Mouse (Mus musculus) lung, adult 18-20 months (tissue): ENCODE data around the gene Fbxo22.
A peak's percentile ranks its signal among the peaks of the same experiment; 100 is the strongest.
"Not testable (repeated sequence)": the region's sequence is repeated elsewhere in the genome, so short reads cannot be mapped to it uniquely, and the experiment has no call there.

Experiments
- DNase-seq, 2 experiments: peaks; one replicate each; pipeline ENCODE4 v3.0.0; 2022; ENCODE audit warnings: mixed read lengths in 2 of 2

Gene Fbxo22

GRCm38 (mm10) chr9:55240852-55241251, 32.1 kb downstream of the Fbxo22 start:
- DNase-seq, result no peak

- DNase-seq, result no peak
Observed at GRCm38 (mm10) chr9:55241863-55242685, 33.3 kb downstream of the Fbxo22 start.

GRCm38 (mm10) chr9:55243280-55243679, 34.6 kb downstream of the Fbxo22 start:
- no peak for DNase-seq

GRCm38 (mm10) chr9:55244079-55244478, 35.4 kb downstream of the Fbxo22 start:
- no peak for DNase-seq

GRCm38 (mm10) chr9:55245057-55245750, 36.5 kb downstream of the Fbxo22 start:
- not testable (repeated sequence) for DNase-seq

DNA sequence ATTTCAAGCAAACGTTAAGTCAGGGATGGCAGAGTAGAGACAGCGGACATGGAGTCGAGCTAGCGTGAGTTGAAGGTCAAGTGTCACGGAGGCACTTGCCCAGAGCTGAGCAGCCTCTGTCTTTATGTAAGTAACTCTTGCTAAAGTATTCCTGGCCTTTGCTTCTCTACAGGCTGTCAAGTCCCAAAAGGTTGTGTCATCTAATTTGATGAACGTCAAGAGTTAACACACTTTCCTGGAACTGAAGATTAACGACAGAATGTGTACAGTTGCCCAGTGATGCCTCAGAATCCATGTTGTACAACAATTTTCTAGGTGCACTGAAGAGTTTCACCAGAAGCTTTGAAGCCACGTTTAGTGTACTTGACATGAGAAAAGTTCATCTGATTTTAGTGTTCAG, 37.7 kb downstream of the Fbxo22 start:
- DNase-seq, result no peak

GRCm38 (mm10) chr9:55246918-55247317, 38.2 kb downstream of the Fbxo22 start:
- DNase-seq, result no peak

GRCm38 (mm10) chr9:55248465-55248864, 39.7 kb downstream of the Fbxo22 start:
- no peak for DNase-seq

- DNase-seq, result no peak
Observed at GRCm38 (mm10) chr9:55250595-55251247, 42.0 kb downstream of the Fbxo22 start.

DNA sequence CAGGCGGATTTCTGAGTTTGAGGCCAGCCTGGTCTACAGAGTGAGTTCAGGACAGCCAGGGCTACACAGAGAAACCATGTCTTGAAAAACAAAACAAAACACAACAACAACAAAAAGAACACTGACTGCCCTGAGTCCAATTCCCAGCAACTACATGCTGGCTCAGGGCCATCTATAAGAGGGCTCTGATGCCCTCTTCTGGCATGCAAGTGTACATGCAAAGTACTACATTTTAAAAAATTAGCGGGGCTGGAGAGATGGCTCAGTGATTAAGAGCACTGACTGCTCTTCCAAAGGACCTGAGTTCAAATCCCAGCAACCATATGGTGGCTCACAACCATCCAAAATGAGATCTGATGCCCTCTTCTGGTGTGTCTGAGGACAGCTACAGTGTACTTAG, 43.4 kb downstream of the Fbxo22 start:
- not testable (repeated sequence) for DNase-seq

- no peak for DNase-seq
Observed at GRCm38 (mm10) chr9:55253849-55254248, 45.1 kb downstream of the Fbxo22 start.

DNA sequence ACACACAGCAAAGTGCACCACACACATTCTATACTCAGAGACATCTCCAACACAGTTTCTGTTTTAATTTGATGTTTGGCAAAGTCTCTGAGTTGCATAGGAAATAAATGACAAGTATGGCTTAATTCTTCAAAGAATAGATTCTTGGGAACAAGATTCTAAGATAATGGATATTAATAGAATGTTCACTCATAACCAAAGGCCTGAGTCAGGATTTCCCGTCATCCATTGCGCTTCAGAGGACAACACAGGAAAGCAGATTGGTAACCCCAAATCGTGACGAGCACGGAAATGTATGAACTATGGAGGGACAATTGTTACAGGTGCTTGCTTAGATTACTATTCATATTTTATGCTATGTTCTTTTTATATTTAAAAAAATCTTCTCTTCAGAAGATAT, 46.3 kb downstream of the Fbxo22 start:
- no peak for DNase-seq

GRCm38 (mm10) chr9:55255604-55256003, 46.9 kb downstream of the Fbxo22 start:
- DNase-seq, result peak in 1 of 2 experiments; percentile 23

- no peak for DNase-seq
Observed at GRCm38 (mm10) chr9:55257105-55257504, 48.4 kb downstream of the Fbxo22 start.

GRCm38 (mm10) chr9:55259741-55260140, 51.0 kb downstream of the Fbxo22 start:
- DNase-seq, result no peak

- DNase-seq, result no peak
Observed at GRCm38 (mm10) chr9:55264356-55265302, 55.9 kb downstream of the Fbxo22 start.

DNA sequence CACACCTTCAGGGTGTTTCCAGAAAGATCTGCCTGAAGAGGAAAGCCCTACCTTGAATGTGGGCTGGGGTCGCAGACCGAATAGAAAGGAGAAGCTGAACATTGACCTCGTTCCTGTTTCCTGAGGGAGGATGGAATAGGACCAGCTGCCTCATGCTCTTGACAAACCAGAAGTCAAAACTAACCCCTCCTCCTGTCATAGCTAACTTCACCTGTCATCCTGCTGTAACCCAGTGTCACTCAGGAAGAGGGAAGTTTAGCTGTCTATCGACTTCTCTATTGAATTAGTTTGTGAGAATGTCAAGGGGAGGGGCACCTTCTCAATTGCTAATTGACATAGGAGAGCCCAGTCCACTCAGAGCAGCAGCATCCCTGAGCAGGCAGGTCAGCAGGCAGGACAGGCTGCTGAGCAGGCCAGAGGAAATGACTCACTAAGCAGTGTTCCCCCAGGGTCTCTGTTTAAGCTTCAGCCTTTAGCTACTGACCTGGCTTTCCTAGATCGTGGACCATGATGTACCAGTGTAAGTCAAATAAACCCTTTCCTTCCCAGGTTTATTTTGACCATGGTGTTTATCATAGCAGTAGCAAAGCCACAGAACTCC, 63.3 kb downstream of the Fbxo22 start:
- no peak for DNase-seq

- no peak for DNase-seq
Observed at GRCm38 (mm10) chr9:55273906-55274305, 65.2 kb downstream of the Fbxo22 start.
